Mouse (Mus musculus): ENCODE measurements around the gene Noxo1. TPM values are rescaled to one million over a fixed set of nuclear protein-coding genes. Genes with fewer than 3 reads are reported as not detected.

The Noxo1 gene
- total RNA-seq, 2 experiments from 2014 or later: 2.0 TPM; not detected in 1

GRCm38 (mm10) chr17:24674277-24674676, 21.8 kb upstream of the Noxo1 start:
- no peak for ATAC-seq (replicated peaks; ENCODE audit: low FRiP score, low TSS enrichment, poor library complexity, severe bottlenecking)

GRCm38 (mm10) chr17:24676187-24676586, 19.8 kb upstream of the Noxo1 start:
- peak; percentile 53; the same call in 1 of the 2 replicates for ATAC-seq (replicated peaks; ENCODE audit: low FRiP score, low TSS enrichment, poor library complexity, severe bottlenecking)

- ATAC-seq (replicated peaks; ENCODE audit: low FRiP score, low TSS enrichment, poor library complexity, severe bottlenecking): no peak
Observed at GRCm38 (mm10) chr17:24676877-24677276, 19.2 kb upstream of the Noxo1 start.

GRCm38 (mm10) chr17:24677500-24678080, 18.4 kb upstream of the Noxo1 start:
- ATAC-seq (replicated peaks; ENCODE audit: low FRiP score, low TSS enrichment, poor library complexity, severe bottlenecking): no peak

GRCm38 (mm10) chr17:24686514-24686913, 9.5 kb upstream of the Noxo1 start:
- peak; percentile 21; the same call in 1 of the 2 replicates for ATAC-seq (replicated peaks; ENCODE audit: low FRiP score, low TSS enrichment, poor library complexity, severe bottlenecking)

GRCm38 (mm10) chr17:24687146-24687595, 8.9 kb upstream of the Noxo1 start:
- peak; percentile 66 for ATAC-seq (replicated peaks; ENCODE audit: low FRiP score, low TSS enrichment, poor library complexity, severe bottlenecking)

GRCm38 (mm10) chr17:24687599-24687998, 8.4 kb upstream of the Noxo1 start:
- no peak for ATAC-seq (replicated peaks; ENCODE audit: low FRiP score, low TSS enrichment, poor library complexity, severe bottlenecking)

GRCm38 (mm10) chr17:24689251-24690081, 6.6 kb upstream of the Noxo1 start, which contains the start of gene Syngr3:
Gene Syngr3, minus strand, starts transcription at chr17:24689955.
- ATAC-seq (replicated peaks; ENCODE audit: low FRiP score, low TSS enrichment, poor library complexity, severe bottlenecking): no peak

GRCm38 (mm10) chr17:24692385-24692784, 3.6 kb upstream of the Noxo1 start:
- no peak for ATAC-seq (replicated peaks; ENCODE audit: low FRiP score, low TSS enrichment, poor library complexity, severe bottlenecking)

- peak; percentile 4; the same call in 1 of the 2 replicates for ATAC-seq (replicated peaks; ENCODE audit: low FRiP score, low TSS enrichment, poor library complexity, severe bottlenecking)
Observed at GRCm38 (mm10) chr17:24695326-24696010, 566 bp upstream of the Noxo1 start.

GRCm38 (mm10) chr17:24697985-24698384, 2.0 kb downstream of the Noxo1 start:
- ATAC-seq (replicated peaks; ENCODE audit: low FRiP score, low TSS enrichment, poor library complexity, severe bottlenecking): no peak

- ATAC-seq (replicated peaks; ENCODE audit: low FRiP score, low TSS enrichment, poor library complexity, severe bottlenecking): no peak
Observed at GRCm38 (mm10) chr17:24698715-24699114, 2.7 kb downstream of the Noxo1 start.

GRCm38 (mm10) chr17:24699473-24699872, 3.4 kb downstream of the Noxo1 start:
- ATAC-seq (replicated peaks; ENCODE audit: low FRiP score, low TSS enrichment, poor library complexity, severe bottlenecking): no peak

- ATAC-seq (replicated peaks; ENCODE audit: low FRiP score, low TSS enrichment, poor library complexity, severe bottlenecking): no peak
Observed at GRCm38 (mm10) chr17:24701251-24701650, 5.2 kb downstream of the Noxo1 start.

GRCm38 (mm10) chr17:24705821-24706220, 9.8 kb downstream of the Noxo1 start:
- ATAC-seq (replicated peaks; ENCODE audit: low FRiP score, low TSS enrichment, poor library complexity, severe bottlenecking): no peak

GRCm38 (mm10) chr17:24706982-24707800, 11.2 kb downstream of the Noxo1 start, which contains the start of gene Tbl3:
Gene Tbl3, minus strand, starts transcription at chr17:24707660.
- ATAC-seq (replicated peaks; ENCODE audit: low FRiP score, low TSS enrichment, poor library complexity, severe bottlenecking): peak; percentile 75

GRCm38 (mm10) chr17:24707801-24708425, 11.9 kb downstream of the Noxo1 start:
- ATAC-seq (replicated peaks; ENCODE audit: low FRiP score, low TSS enrichment, poor library complexity, severe bottlenecking): no peak

- ATAC-seq (replicated peaks; ENCODE audit: low FRiP score, low TSS enrichment, poor library complexity, severe bottlenecking): 0 out of 2 replicates have a peak, but pooled peaks have one; percentile 11
Observed at GRCm38 (mm10) chr17:24708646-24709045, 12.6 kb downstream of the Noxo1 start.

- no peak for ATAC-seq (replicated peaks; ENCODE audit: low FRiP score, low TSS enrichment, poor library complexity, severe bottlenecking)
Observed at GRCm38 (mm10) chr17:24715556-24715955, 19.5 kb downstream of the Noxo1 start.

Data from megakaryocyte-erythroid progenitor cell, adult 5-6 weeks (primary cell).